Mouse (Mus musculus) layer of hippocampus, adult 11-12 months (tissue): ENCODE results near the gene Hoxa10.

Experiments
- DNase-seq: peaks from one replicate; pipeline ENCODE4 v3.0.0; 2022; ENCODE audit warnings: low spot score

Hoxa10 gene

DNA sequence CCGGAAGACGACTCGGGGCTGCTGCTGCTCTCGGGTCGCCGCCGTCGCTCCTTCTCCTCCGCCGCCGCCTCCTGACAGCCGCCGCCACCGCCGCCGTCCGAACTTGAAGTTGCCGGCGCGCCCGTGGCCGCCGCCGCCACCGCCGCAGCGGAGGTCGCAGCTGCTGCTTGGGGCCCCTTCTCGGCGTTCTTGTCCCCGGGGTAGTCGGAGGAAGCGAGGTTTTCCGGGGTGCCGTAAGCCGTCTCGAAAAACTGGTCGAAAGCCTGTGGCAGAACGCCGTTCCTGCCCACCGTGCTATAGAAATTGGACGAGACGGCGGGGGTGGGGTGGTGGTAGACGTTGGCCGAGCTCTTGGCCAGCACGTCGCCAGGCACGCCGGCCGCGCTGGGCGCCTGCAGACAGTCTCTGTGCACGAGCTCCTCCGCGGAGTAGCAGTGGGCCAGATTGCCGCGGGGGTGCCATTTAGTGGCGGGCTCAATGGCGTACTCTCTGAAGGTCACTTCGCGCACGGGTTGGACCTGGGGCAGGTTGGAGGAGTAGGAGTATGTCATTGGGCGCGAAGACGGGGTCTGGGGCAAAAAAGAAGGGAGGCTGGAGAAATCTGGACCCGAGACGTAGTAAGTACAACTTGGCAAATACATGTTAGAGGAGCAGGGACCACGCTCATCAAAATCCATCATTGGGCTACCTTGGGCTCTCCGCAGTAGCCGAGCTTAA, 4.5 kb upstream of the Hoxa10 start:
- DNase-seq: no peak

GRCm38 (mm10) chr6:52244471-52245039, 3.9 kb upstream of the Hoxa10 start:
- no peak for DNase-seq

DNA sequence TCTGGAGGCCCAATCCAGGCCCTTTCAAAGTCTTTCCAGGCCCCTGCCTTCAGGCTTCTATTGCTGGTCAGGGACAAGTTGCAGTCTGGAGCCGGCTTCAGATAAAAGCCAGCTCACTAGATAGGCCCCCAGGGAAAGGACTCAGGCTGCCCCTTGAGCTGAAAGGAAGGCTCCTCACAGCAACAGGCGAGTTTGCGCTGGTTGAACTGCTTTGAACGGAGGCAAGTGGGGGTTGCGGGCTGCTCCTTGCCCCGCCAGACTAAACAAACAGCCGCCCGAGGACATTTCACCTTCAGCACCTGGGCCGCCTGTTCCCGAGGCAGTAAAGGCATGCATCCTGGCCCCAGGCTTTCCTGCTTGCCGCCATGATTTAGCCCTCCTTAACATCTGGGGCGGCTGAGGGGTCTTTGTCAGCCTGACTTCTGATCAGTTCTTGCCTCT, 3.0 kb upstream of the Hoxa10 start:
- DNase-seq: no peak

DNA sequence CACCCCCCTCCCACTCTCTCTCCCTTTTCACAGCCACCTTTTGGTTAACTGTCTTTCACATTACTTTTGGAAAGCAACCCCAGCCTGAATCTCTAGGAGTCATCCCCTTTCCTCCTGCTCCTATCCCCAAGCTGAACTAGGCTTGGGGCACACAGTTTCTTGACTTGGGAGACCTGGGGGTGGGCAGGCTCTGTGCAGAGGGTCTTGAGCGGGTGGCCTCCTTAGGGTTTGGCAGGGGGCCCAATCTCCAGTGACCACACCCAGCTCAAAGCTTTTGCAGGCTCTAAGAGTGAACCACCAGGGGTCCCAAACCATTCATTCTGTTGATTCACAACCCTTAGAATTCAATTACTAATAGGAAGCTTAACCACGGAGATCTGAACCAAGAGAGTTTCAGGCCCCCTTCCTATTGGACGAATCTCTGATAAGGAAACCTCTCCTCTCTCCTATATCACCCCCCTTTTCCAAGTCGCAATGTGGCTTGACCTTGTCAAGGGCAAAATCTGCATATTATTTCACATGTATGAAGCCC, 2.2 kb upstream of the Hoxa10 start:
- DNase-seq: no peak

GRCm38 (mm10) chr6:52241001-52241621, 457 bp upstream of the Hoxa10 start:
- no peak for DNase-seq

DNA sequence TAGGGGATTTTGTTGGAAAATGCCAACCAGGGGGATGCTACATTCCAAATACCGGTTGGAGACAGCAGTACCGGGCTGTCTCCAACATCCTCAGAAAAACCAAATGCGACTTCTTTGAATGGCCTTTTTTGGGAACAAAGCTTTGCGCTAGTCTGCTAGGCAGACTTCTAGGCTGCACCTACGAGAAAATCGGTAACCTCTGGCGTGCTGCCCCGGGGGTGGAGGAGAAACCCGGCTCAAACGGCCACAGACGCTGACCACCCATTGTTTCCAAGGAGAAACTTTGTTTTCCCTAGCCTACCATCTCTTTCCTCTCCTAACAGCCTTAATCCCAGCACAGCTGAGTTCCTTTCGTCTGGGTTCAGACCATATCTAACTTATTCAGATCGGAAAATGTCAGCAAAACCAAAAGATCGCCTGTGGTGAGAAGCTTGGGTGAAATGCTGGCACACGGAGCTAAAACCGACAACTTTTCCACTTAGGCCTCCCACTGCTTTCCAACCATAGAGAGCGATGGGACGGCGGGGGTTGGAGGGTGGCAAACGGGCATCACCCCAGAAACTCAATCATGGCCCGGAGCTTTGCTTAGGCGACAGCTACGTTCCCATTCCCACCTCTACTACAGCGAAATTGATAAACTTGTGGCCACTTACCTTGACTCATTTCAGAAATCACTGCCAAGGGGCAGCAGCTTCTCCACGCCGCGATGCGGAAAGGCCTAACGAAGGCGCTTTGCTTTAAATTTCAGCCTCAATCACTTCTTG, 847 bp downstream of the Hoxa10 start:
- no peak for DNase-seq

DNA sequence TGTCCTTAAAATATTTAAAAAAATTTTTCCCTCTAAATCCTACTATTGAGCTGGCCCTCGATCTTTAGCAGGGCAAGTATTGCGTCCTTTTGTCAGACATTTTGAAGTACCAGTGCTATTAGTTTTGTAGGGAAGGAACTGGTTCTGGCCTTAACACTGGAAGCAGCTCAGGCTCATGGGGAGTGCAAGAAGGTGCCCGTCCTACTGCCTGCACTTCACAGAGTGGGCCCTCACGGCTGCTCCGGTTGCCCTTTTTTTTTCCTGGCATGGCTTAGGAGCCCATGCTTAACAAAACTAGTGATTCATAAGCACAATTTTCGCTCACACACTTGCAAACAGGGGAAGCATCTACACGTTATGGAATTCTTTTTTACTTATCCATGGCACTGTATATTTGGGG, 1.7 kb downstream of the Hoxa10 start:
- DNase-seq: no peak

DNA sequence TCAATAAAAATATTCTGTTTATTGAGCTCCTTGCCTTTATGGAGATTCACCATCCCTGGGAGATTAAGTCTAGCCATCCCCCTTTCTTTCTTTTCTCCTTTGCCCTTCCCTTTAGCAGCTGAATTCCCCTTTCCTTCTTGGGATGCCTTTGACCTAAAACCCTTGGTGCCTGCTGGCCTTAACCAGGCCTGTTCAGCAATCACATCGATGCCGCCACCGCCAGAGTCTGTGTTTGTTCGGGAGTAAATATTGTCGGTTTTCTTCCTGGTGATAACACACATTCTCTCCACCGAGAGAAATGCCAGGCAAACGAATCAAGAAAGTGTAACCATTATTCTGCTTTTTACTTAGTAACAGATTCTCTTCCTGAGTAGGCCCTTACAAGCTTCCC, 2.5 kb downstream of the Hoxa10 start:
- DNase-seq: no peak

- no peak for DNase-seq
These were observed 3.1 kb downstream of the Hoxa10 start for GRCm38 (mm10) chr6:52237346-52238154.

DNA sequence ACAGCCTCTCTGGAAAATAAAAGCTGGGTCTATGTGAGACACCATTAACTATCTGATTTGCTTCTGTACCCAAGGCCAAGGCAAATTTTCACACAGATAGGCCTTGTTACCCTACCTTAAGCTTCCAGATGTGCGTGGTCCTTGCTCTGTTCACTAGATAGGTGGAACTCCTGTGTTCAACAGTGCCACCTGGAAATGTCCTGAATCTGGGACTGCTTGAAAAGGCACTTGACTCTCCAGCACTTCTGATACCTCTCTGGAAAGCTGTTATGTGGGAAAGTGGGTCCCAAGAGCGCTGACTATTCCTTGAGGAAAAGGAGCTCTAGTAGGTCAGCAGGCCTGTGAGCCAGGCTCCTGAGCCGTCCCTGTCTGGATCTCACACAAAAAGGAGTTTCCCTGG, 3.8 kb downstream of the Hoxa10 start:
- no peak for DNase-seq

DNA sequence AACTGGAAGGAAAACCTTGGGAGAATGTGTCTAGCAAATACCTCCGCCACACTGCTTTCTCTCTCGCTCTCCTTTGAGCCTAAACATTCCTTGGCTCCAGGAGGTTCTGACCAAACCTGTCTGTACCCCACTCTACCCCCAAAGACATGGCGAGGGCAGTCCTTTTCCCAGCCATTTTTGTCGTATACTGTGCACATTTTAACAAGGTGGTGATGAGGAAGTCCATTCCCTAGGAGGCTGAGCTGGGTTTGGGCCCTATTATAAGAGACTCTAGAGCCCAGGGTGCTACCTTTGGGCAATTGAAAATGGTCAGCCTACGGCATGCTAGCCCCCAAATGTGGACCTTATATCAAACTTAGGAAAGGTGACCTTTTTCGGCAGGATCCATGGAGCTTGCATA, 4.8 kb downstream of the Hoxa10 start:
- no peak for DNase-seq

DNA sequence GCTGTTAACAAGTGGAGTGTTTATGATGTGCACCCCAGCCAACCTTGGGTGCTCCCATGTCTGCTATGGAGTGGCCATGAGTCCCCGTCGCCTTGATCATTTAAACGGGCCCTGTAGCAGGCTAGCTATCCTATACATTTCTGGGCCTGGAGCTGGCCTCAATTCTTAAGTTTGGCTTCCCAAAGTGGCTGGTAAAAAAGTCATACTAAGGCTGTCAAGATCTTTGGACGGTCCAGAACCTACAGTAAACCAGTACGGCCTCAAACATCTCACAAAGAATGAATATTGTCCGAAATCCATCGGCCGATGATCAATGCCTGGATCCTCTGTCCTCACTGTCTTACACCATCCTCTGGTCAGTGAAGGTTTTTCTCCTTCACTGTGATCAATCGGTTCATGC, 5.4 kb downstream of the Hoxa10 start:
- no peak for DNase-seq

GRCm38 (mm10) chr6:52234428-52235140, 6.1 kb downstream of the Hoxa10 start:
- no peak for DNase-seq

GRCm38 (mm10) chr6:52233546-52234427, 6.9 kb downstream of the Hoxa10 start:
- DNase-seq: no peak

DNA sequence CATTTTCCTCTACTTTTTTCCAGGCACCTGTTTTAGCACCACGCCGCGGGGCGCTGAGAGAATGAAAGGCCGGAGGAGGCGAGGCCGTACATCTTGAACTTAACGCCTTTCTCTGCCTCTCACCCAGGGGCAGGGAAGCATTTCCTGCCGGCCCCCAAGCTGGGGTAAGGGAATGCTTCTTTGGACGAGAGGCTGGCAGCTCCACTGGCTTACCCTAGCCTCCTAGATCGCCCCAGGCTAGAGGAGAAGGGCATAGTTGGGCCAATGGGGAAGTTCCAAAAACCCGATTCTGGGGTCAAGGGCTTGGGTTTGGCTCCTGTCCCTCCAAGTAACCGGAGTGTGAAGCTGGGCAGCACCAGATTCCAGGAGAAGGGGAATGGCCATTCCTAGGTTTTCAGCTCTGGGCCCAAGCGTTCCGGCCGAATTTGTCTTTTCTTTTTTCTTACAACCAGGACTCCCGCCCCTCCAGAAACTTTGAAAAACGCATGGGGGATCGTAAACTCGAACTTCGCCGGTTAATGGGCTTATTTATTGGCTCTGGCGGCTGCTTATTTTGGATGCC, 7.6 kb downstream of the Hoxa10 start:
- DNase-seq: no peak

- no peak for DNase-seq
These were observed 8.1 kb downstream of the Hoxa10 start for GRCm38 (mm10) chr6:52232568-52232965.

DNA sequence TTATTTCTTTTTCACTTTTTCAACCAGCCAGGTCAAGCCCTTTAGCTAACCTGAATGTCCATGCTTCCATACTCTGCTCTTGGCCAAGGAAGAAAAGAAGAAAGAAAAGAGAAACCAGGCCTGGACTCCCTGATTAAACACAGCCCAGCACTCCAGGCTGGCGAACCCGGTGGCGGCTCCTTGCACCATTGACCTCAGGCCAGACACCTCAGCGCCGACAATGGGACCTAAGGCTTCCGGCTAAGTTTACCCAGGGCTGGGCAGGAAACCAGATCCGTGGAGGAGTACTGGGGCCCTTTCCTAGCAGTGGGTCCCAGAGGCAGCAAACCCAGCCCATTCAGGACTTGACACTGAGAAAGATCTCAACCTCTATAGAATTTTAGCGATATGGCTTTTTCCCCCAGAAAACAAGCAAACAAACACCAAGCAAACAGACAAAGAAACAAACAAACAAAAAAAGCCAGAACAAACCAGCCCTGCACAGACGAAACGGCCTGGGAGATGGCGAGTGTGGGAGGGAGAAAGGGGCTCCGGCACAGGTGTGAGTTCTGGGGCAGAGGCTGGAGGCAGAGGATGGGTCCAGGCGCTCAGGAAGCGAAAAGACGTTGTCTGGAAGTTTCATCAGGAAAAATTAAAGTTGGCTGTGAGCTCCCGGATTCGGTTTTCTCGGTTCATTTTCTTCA, 8.6 kb downstream of the Hoxa10 start:
- no peak for DNase-seq

GRCm38 (mm10) chr6:52230516-52231165, 10.0 kb downstream of the Hoxa10 start, which contains the start of gene Hoxa9:
TSS of gene Hoxa9 (minus strand) at chr6:52231089.
- no peak for DNase-seq
